Mouse (Mus musculus): ENCODE results near the gene Fxyd3. TPM values are rescaled to one million over a fixed set of nuclear protein-coding genes. Genes with fewer than 3 reads are reported as not detected.

The Fxyd3 gene
- total RNA-seq, 1 experiment: 3.2 TPM

GRCm38 (mm10) chr7:31040281-31041022, 36.1 kb downstream of the Fxyd3 start:
- Histone ChIP-seq H3K4me3 (ENCODE audit: insufficient read depth in 1 of 2, low read depth in 1 of 2, low read length in 2 of 2, poor library complexity in 1 of 2, severe bottlenecking in 1 of 2) (no peak overlapping the region), H3K9me3 (ENCODE audit: control insufficient read depth, insufficient read depth, low read depth, low read length) (no peaks in the 10 kb centered on the region), H3K27ac (ENCODE audit: insufficient read depth, low read depth, low read length, poor library complexity, severe bottlenecking) (no peak overlapping the region), H3K36me3 (ENCODE audit: control insufficient read depth, insufficient read depth, low read length, poor library complexity, severe bottlenecking) (no peaks in the 10 kb centered on the region), H3K4me1 (ENCODE audit: control insufficient read depth in 2 of 2, insufficient read depth in 2 of 2, low read length in 2 of 2, poor library complexity in 1 of 2) (peaks cover 0 to 9% of the 10 kb centered on the region in 2 experiments; a peak in 1 of 4 replicates), H3K9ac (ENCODE audit: insufficient read depth, low read depth, low read length, poor library complexity, severe bottlenecking) (no peak overlapping the region)
- TF ChIP-seq ZC3H11A (IDR thresholded peaks at IDR 0.05; ENCODE audit: borderline replicate concordance, low read depth, low read length): no peak
- no peak for TF ChIP-seq CHD2 (IDR thresholded peaks at IDR 0.05; ENCODE audit: low read depth, low read length)
- TF ChIP-seq HCFC1 (IDR thresholded peaks at IDR 0.05; ENCODE audit: borderline replicate concordance, insufficient read depth, low read length): no peak
- no peak for TF ChIP-seq MAFK (IDR thresholded peaks at IDR 0.05; ENCODE audit: insufficient read depth, low read depth, low read length)
- TF ChIP-seq ZNF384 (IDR thresholded peaks at IDR 0.05; ENCODE audit: low read depth, low read length): no peak
- DNase-seq (ENCODE audit: low read depth, low spot score): no peak
- in situ Hi-C loops (cut with MboI; ENCODE audit: low sequenced_read_pairs in 2 of 2, unreplicated experiment in 2 of 2): no loop called here

GRCm38 (mm10) chr7:31039011-31039410, 37.5 kb downstream of the Fxyd3 start:
- TF ChIP-seq CHD2 (IDR thresholded peaks at IDR 0.05; ENCODE audit: low read depth, low read length) (no peak), ZC3H11A (IDR thresholded peaks at IDR 0.05; ENCODE audit: borderline replicate concordance, low read depth, low read length) (no peak), ZNF384 (IDR thresholded peaks at IDR 0.05; ENCODE audit: low read depth, low read length) (no peak), HCFC1 (IDR thresholded peaks at IDR 0.05; ENCODE audit: borderline replicate concordance, insufficient read depth, low read length) (no peak), MAFK (IDR thresholded peaks at IDR 0.05; ENCODE audit: insufficient read depth, low read depth, low read length) (no peak)
- Histone ChIP-seq H3K9me3 (ENCODE audit: control insufficient read depth, insufficient read depth, low read depth, low read length) (no peaks in the 10 kb centered on the region), H3K4me3 (ENCODE audit: insufficient read depth in 1 of 2, low read depth in 1 of 2, low read length in 2 of 2, poor library complexity in 1 of 2, severe bottlenecking in 1 of 2) (no peak overlapping the region), H3K9ac (ENCODE audit: insufficient read depth, low read depth, low read length, poor library complexity, severe bottlenecking) (no peak overlapping the region), H3K36me3 (ENCODE audit: control insufficient read depth, insufficient read depth, low read length, poor library complexity, severe bottlenecking) (no peaks in the 10 kb centered on the region), H3K4me1 (ENCODE audit: control insufficient read depth in 2 of 2, insufficient read depth in 2 of 2, low read length in 2 of 2, poor library complexity in 1 of 2) (peaks cover 0 to 12% of the 10 kb centered on the region in 2 experiments; a peak in 1 of 4 replicates), H3K27ac (ENCODE audit: insufficient read depth, low read depth, low read length, poor library complexity, severe bottlenecking) (no peak overlapping the region)
- in situ Hi-C loops (cut with MboI; ENCODE audit: low sequenced_read_pairs in 2 of 2, unreplicated experiment in 2 of 2): no loop called here
- no peak for DNase-seq (ENCODE audit: low read depth, low spot score)

- H3K9me3 ChIP-seq (ENCODE audit: control insufficient read depth, insufficient read depth, low read depth, low read length): no peaks in the 10 kb centered on the region
- H3K9ac ChIP-seq (ENCODE audit: insufficient read depth, low read depth, low read length, poor library complexity, severe bottlenecking): no peak overlapping the region
- no peak for DNase-seq (ENCODE audit: low read depth, low spot score)
- TF ChIP-seq ZC3H11A (IDR thresholded peaks at IDR 0.05; ENCODE audit: borderline replicate concordance, low read depth, low read length) (no peak), HCFC1 (IDR thresholded peaks at IDR 0.05; ENCODE audit: borderline replicate concordance, insufficient read depth, low read length) (no peak), MAFK (IDR thresholded peaks at IDR 0.05; ENCODE audit: insufficient read depth, low read depth, low read length) (no peak), ZNF384 (IDR thresholded peaks at IDR 0.05; ENCODE audit: low read depth, low read length) (no peak)
- in situ Hi-C loops (cut with MboI; ENCODE audit: low sequenced_read_pairs in 2 of 2, unreplicated experiment in 2 of 2): no loop called here
- no peak overlapping the region for H3K4me3 ChIP-seq (ENCODE audit: insufficient read depth in 1 of 2, low read depth in 1 of 2, low read length in 2 of 2, poor library complexity in 1 of 2, severe bottlenecking in 1 of 2)
- no peak overlapping the region for H3K27ac ChIP-seq (ENCODE audit: insufficient read depth, low read depth, low read length, poor library complexity, severe bottlenecking)
- peaks cover 0 to 12% of the 10 kb centered on the region in 2 experiments; a peak in 1 of 4 replicates for H3K4me1 ChIP-seq (ENCODE audit: control insufficient read depth in 2 of 2, insufficient read depth in 2 of 2, low read length in 2 of 2, poor library complexity in 1 of 2)
- no peaks in the 10 kb centered on the region for H3K36me3 ChIP-seq (ENCODE audit: control insufficient read depth, insufficient read depth, low read length, poor library complexity, severe bottlenecking)
Measured at GRCm38 (mm10) chr7:31037675-31038074, 38.8 kb downstream of the Fxyd3 start.

GRCm38 (mm10) chr7:31036917-31037316, 39.6 kb downstream of the Fxyd3 start:
- Histone ChIP-seq H3K27ac (ENCODE audit: insufficient read depth, low read depth, low read length, poor library complexity, severe bottlenecking) (no peak overlapping the region), H3K36me3 (ENCODE audit: control insufficient read depth, insufficient read depth, low read length, poor library complexity, severe bottlenecking) (no peaks in the 10 kb centered on the region), H3K4me3 (ENCODE audit: insufficient read depth in 1 of 2, low read depth in 1 of 2, low read length in 2 of 2, poor library complexity in 1 of 2, severe bottlenecking in 1 of 2) (peak overlapping the region in 1 of 2 experiments; percentile 47; a peak in 2 of 4 replicates), H3K4me1 (ENCODE audit: control insufficient read depth in 2 of 2, insufficient read depth in 2 of 2, low read length in 2 of 2, poor library complexity in 1 of 2) (peaks cover 0 to 12% of the 10 kb centered on the region in 2 experiments; a peak in 1 of 4 replicates), H3K9ac (ENCODE audit: insufficient read depth, low read depth, low read length, poor library complexity, severe bottlenecking) (no peak overlapping the region), H3K9me3 (ENCODE audit: control insufficient read depth, insufficient read depth, low read depth, low read length) (no peaks in the 10 kb centered on the region)
- in situ Hi-C loops (cut with MboI; ENCODE audit: low sequenced_read_pairs in 2 of 2, unreplicated experiment in 2 of 2): no loop called here
- TF ChIP-seq CHD2 (IDR thresholded peaks at IDR 0.05; ENCODE audit: low read depth, low read length) (peak; percentile 73; the same call in 1 of the 2 replicates), MAFK (IDR thresholded peaks at IDR 0.05; ENCODE audit: insufficient read depth, low read depth, low read length) (no peak)
- DNase-seq (ENCODE audit: low read depth, low spot score): peak; percentile 42
